Mouse (Mus musculus): ENCODE measurements around the gene Cdc42ep2.

DNA sequence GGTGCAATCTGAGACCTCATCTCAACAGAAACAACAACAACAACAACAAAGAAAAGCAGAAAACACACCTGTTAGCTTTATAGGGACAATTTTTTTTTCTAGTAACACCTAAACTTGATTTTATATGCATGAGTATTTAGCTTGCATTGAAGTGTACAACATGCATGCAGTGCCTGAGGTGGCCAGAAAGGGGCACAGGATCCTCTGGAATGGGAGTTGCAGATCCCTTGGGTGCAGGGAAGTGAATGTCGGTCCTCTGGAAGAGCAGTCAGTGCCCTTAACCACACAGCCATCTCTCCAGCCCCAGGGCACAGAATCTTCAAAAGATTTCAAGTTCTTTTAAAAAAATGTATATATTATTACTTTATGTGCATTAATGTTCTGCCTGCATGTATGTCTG lies 38.0 kb upstream of the Cdc42ep2 start:
- no peak for TF ChIP-seq POLR2A (IDR thresholded peaks at IDR 0.05; ENCODE audit: borderline replicate concordance, low read depth, low read length)
- no peak for TF ChIP-seq CTCF (IDR thresholded peaks at IDR 0.05; ENCODE audit: low read depth, low read length)

All from bone marrow macrophage, adult 2 months (primary cell).